Mouse (Mus musculus): ENCODE data around the gene Ranbp10. TPM values are rescaled to one million over a fixed set of nuclear protein-coding genes. Genes with fewer than 3 reads are reported as not detected.

The Ranbp10 gene
- polyA plus RNA-seq (2014; fragmentation: Illumina TruSeq; extraction: RNeasy Lipid Tissue Mini Kit (QIAGEN cat#74804); ENCODE audit: low replicate concordance), result 3.2 TPM

DNA sequence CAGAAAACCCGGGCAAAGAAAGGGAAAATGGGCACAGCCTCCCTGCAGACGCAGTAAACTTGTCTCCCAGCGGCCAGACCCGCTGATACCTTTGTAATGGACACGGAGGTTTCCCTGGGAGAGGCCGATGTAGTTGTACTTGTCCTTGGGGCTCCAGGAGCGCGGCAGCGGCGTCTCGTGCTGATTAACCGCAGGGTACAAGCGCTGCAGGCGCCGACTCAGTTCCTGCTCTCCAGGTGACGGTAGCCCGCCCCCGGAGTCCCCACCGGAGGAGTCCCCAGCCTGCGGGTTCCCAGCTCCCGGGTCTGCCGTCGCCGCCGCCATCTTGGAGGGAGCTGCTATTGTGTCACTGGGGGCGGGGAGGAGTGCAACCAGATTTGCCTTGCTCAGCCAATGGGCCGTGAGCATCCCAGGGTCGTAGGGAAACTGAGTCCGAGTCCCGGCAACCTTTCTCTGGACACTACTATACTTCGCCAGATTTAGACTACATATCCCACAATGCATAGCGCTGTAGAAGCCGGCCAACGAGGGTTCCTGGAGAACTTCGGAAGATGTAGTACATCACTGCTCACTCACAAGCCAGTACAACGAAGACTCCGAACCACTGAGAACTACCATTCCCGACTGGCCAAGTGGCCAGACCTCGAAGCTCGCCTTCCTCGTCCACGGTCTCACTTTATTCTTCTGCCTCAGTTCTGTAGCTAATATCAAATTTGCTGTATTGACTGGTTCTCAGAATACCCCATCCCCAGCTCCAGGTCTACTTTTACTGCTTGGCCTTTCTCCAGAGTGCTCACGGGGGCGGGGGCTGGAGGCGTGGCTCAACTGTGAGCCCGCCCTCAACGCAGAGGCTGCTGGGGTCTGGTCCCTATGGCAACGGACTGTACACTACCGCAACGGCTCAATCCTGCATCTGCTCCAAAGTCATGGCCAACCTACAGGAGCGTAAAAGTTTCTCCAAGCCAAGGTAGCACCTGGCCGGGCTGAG lies at the start of gene Ranbp10, which contains the start of gene Tsnaxip1:
TSS of gene Ranbp10 (minus strand) at position 490 of the 988 bp plus-strand sequence.
TSS of gene Tsnaxip1 (plus strand) at position 871 of the 988 bp plus-strand sequence.

DNA sequence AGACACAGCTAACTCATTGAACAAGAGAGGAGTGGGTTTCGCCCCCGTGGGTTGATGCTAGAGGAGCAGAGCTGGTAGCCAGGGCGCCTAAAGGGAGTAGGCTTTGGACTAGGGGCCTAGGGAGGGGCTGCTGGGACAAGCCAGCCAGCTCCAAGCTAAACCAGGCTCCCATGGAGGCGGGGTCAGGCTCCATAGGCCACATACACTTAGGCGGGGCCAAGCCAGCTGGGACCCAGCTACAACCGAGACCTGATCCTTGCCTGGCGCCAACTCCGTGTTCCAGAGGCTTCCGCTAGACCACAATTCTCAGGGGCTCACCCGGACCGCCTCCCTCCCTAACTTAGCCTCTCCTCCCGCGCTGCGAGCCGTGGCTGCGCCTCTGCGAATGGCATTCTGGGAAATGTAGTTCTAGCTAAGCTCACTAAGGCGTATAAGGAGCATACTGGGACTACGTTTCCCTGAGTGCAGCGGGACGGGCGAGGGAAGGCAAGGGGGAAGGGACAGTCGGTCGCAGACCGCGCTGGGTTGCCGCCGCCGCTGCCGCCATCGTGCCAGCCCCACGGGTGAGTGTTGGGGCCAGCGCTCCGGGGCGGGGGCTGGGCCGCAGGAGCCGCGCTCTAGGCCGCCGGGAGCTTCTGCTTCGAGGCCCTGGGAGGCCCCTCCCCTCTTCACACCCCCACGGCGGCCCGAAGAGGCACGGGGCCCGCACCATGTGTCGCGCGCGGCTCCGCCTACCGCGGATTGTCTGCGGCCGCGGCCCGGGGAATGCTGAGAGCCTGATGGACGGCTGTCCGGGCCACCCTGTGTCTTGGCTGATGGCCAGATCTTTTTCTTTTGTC lies 33.2 kb upstream of the Ranbp10 start, which contains the start of gene Nutf2:
TSS of gene Nutf2 (plus strand) at position 438 of the 839 bp plus-strand sequence.

DNA sequence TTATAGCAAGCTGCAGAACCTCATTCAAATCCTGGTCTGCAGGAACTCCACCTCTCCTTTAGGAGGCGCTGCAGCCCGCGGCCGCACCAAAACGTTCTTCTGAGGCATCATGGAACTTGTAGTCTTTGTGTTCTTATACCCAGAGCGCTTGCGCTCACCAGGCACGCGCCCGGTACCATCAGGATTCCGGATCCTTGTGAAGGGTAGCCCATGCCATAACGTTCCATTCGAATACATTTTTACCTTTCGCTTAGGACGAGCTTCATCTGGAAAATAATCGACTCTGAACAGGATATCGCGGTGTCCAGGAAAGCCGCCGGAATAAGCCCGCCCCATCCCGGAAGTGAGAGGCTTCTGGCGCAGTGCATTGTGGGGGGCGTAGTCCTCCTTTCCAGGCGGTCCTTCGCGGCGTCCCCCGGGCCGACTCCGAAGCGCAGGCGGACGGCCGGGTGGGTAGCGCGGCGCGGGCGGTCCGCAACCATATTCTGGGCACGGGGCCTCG lies 27.6 kb upstream of the Ranbp10 start, which contains the start of gene Thap11:
TSS of gene Thap11 (plus strand) at position 418 of the 502 bp plus-strand sequence.

DNA sequence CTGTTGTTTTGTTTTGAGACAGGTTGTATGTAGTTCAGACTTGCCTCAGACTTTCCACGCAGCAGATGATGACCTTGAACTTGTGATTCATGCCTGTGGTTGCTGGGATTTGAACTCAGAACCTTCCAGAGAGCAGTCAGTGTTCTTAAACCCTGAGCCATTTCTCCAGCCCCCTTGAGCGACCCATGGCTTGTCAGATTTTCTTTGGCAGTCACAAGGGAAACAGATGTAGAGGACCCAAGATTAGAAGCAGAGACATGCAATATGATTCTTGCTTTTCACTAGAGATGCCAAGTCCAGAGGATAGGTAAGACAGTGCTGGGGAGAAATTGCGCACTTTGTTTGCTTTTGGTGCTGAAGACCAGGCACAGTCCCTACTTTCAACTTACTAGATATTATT lies 26.0 kb upstream of the Ranbp10 start, which contains the start of gene Cenpt:
TSS of gene Cenpt (minus strand) at position 101 of the 400 bp plus-strand sequence.

DNA sequence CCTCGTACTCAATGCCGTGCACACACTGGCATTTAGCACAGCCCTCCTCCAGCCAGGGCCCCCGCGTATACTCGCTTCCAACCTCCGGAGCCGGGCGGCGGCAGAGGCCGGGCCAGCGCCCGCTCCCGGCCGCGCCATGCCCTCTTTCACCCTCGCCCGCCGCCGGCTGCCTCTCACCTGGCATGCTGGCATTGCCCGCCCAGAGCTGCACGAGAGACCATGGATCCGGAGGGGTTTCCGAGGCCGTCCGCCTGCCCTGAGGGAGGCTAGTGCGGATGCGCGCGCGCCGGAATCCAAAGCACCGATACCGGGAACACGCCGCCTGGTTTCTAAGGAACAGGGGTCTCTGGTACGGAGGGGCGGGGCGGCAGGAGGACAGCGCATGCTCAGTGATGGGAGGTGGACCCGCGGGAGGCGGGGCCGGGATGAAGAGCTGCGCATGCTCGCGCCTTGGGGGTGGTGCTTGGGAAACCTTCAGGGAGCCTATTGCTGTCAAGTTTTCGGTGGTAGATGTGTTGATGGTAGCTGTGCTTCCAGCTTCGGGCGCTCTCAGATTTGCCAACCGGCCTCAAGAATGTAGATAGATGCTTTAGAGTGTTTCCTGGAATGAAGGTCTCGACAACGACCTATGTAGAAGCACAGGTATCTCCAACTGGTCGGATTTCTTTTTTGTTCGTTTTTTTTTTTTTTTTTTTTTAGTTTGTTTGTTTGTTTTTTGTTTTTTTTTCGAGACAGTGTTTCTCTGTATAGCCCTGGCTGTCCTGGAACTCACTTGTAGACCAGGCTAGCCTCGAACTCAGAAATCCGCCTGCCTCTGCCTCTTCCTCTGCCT lies 68.7 kb downstream of the Ranbp10 start, which contains the start of gene Gfod2:
TSS of gene Gfod2 (minus strand) at position 388 of the 832 bp plus-strand sequence.

Other genes starting within 250 kb of the Ranbp10 start
- gene Ripor1, start 222.1 kb downstream of the Ranbp10 start, polyA plus RNA-seq (2014; fragmentation: Illumina TruSeq; extraction: RNeasy Lipid Tissue Mini Kit (QIAGEN cat#74804); ENCODE audit: low replicate concordance), result 0.11 TPM
- 64.9 TPM for gene Ctcf, start 190.8 kb downstream of the Ranbp10 start, polyA plus RNA-seq (2014; fragmentation: Illumina TruSeq; extraction: RNeasy Lipid Tissue Mini Kit (QIAGEN cat#74804); ENCODE audit: low replicate concordance)
- gene Agrp, start 190.0 kb downstream of the Ranbp10 start, polyA plus RNA-seq (2014; fragmentation: Illumina TruSeq; extraction: RNeasy Lipid Tissue Mini Kit (QIAGEN cat#74804); ENCODE audit: low replicate concordance), result not detected
- 0.30 TPM for gene Carmil2, start 141.1 kb downstream of the Ranbp10 start, polyA plus RNA-seq (2014; fragmentation: Illumina TruSeq; extraction: RNeasy Lipid Tissue Mini Kit (QIAGEN cat#74804); ENCODE audit: low replicate concordance)
- 0.85 TPM for gene Acd, start 126.2 kb downstream of the Ranbp10 start, polyA plus RNA-seq (2014; fragmentation: Illumina TruSeq; extraction: RNeasy Lipid Tissue Mini Kit (QIAGEN cat#74804); ENCODE audit: low replicate concordance)
- gene Pard6a, start 126.2 kb downstream of the Ranbp10 start, polyA plus RNA-seq (2014; fragmentation: Illumina TruSeq; extraction: RNeasy Lipid Tissue Mini Kit (QIAGEN cat#74804); ENCODE audit: low replicate concordance), result not detected
- not detected for gene 4933405L10Rik, start 119.7 kb downstream of the Ranbp10 start, polyA plus RNA-seq (2014; fragmentation: Illumina TruSeq; extraction: RNeasy Lipid Tissue Mini Kit (QIAGEN cat#74804); ENCODE audit: low replicate concordance)
- not detected for gene Enkd1, start 119.1 kb downstream of the Ranbp10 start, polyA plus RNA-seq (2014; fragmentation: Illumina TruSeq; extraction: RNeasy Lipid Tissue Mini Kit (QIAGEN cat#74804); ENCODE audit: low replicate concordance)
- 0.22 TPM for gene Gfod2, start 68.7 kb downstream of the Ranbp10 start, polyA plus RNA-seq (2014; fragmentation: Illumina TruSeq; extraction: RNeasy Lipid Tissue Mini Kit (QIAGEN cat#74804); ENCODE audit: low replicate concordance)
- not detected for gene Tsnaxip1, start 381 bp upstream of the Ranbp10 start, polyA plus RNA-seq (2014; fragmentation: Illumina TruSeq; extraction: RNeasy Lipid Tissue Mini Kit (QIAGEN cat#74804); ENCODE audit: low replicate concordance)
- 1.1 TPM for gene Cenpt, start 25.9 kb upstream of the Ranbp10 start, polyA plus RNA-seq (2014; fragmentation: Illumina TruSeq; extraction: RNeasy Lipid Tissue Mini Kit (QIAGEN cat#74804); ENCODE audit: low replicate concordance)
- 4.3 TPM for gene Thap11, start 27.8 kb upstream of the Ranbp10 start, polyA plus RNA-seq (2014; fragmentation: Illumina TruSeq; extraction: RNeasy Lipid Tissue Mini Kit (QIAGEN cat#74804); ENCODE audit: low replicate concordance)
- gene Nutf2, start 33.2 kb upstream of the Ranbp10 start, polyA plus RNA-seq (2014; fragmentation: Illumina TruSeq; extraction: RNeasy Lipid Tissue Mini Kit (QIAGEN cat#74804); ENCODE audit: low replicate concordance), result 40.2 TPM
- gene Edc4, start 53.5 kb upstream of the Ranbp10 start, polyA plus RNA-seq (2014; fragmentation: Illumina TruSeq; extraction: RNeasy Lipid Tissue Mini Kit (QIAGEN cat#74804); ENCODE audit: low replicate concordance), result 1.5 TPM
- gene Nrn1l, start 66.2 kb upstream of the Ranbp10 start, polyA plus RNA-seq (2014; fragmentation: Illumina TruSeq; extraction: RNeasy Lipid Tissue Mini Kit (QIAGEN cat#74804); ENCODE audit: low replicate concordance), result not detected
- gene Pskh1, start 73.1 kb upstream of the Ranbp10 start, polyA plus RNA-seq (2014; fragmentation: Illumina TruSeq; extraction: RNeasy Lipid Tissue Mini Kit (QIAGEN cat#74804); ENCODE audit: low replicate concordance), result 0.52 TPM
- gene Ctrl, start 106.5 kb upstream of the Ranbp10 start, polyA plus RNA-seq (2014; fragmentation: Illumina TruSeq; extraction: RNeasy Lipid Tissue Mini Kit (QIAGEN cat#74804); ENCODE audit: low replicate concordance), result 24.9 TPM
- 1.7 TPM for gene Psmb10, start 111.1 kb upstream of the Ranbp10 start, polyA plus RNA-seq (2014; fragmentation: Illumina TruSeq; extraction: RNeasy Lipid Tissue Mini Kit (QIAGEN cat#74804); ENCODE audit: low replicate concordance)
- not detected for gene Lcat, start 116.0 kb upstream of the Ranbp10 start, polyA plus RNA-seq (2014; fragmentation: Illumina TruSeq; extraction: RNeasy Lipid Tissue Mini Kit (QIAGEN cat#74804); ENCODE audit: low replicate concordance)
- gene Slc12a4, start 138.7 kb upstream of the Ranbp10 start, polyA plus RNA-seq (2014; fragmentation: Illumina TruSeq; extraction: RNeasy Lipid Tissue Mini Kit (QIAGEN cat#74804); ENCODE audit: low replicate concordance), result 0.26 TPM
- not detected for gene Dpep3, start 152.1 kb upstream of the Ranbp10 start, polyA plus RNA-seq (2014; fragmentation: Illumina TruSeq; extraction: RNeasy Lipid Tissue Mini Kit (QIAGEN cat#74804); ENCODE audit: low replicate concordance)
- 1.3 TPM for gene Dus2, start 164.0 kb upstream of the Ranbp10 start, polyA plus RNA-seq (2014; fragmentation: Illumina TruSeq; extraction: RNeasy Lipid Tissue Mini Kit (QIAGEN cat#74804); ENCODE audit: low replicate concordance)
- not detected for gene Dpep2nb, start 178.6 kb upstream of the Ranbp10 start, polyA plus RNA-seq (2014; fragmentation: Illumina TruSeq; extraction: RNeasy Lipid Tissue Mini Kit (QIAGEN cat#74804); ENCODE audit: low replicate concordance)
- 1.4 TPM for gene Ddx28, start 184.5 kb upstream of the Ranbp10 start, polyA plus RNA-seq (2014; fragmentation: Illumina TruSeq; extraction: RNeasy Lipid Tissue Mini Kit (QIAGEN cat#74804); ENCODE audit: low replicate concordance)
- gene Nfatc3, start 231.5 kb upstream of the Ranbp10 start, polyA plus RNA-seq (2014; fragmentation: Illumina TruSeq; extraction: RNeasy Lipid Tissue Mini Kit (QIAGEN cat#74804); ENCODE audit: low replicate concordance), result 75.6 TPM

Data from small intestine, adult 10 weeks (tissue).